In genomic region chr14:61037321-61038081, GRCm38 (mm10) we compare ENCODE assay signal across 7 mouse cellular contexts. TPM values are rescaled to one million over a fixed set of nuclear protein-coding genes. Genes with fewer than 3 reads are reported as not detected.
DNase-seq lines count a peak whose midpoint lies in the region; ATAC-seq and TF ChIP-seq lines count a peak whose summit lies in the region.

No protein-coding gene starts in this region.

- H3K4me1 ChIP-seq in embryonic facial prominence, embryonic 10.5 days: peaks cover 43% of the 10 kb centered on the region
- no peaks in the 10 kb centered on the region; the same call in 1 of the 2 replicates for H3K4me1 ChIP-seq in heart, adult 2 months (ENCODE audit: control insufficient read depth, insufficient read depth, low read length)
- no peaks in the 10 kb centered on the region for H3K4me1 ChIP-seq in kidney, embryonic 14.5 days (ENCODE audit: control insufficient read depth, insufficient read depth, low read length)
- H3K4me1 ChIP-seq in limb, embryonic 14.5 days (ENCODE audit: control insufficient read depth, insufficient read depth, low read length): peaks cover 3% of the 10 kb centered on the region; the same call in 1 of the 2 replicates

- DNase-seq in adrenal gland, adult 8-10 months: peak; percentile 44
- DNase-seq in embryonic facial prominence, embryonic 10.5 days (ENCODE audit: low spot score): peak; percentile 87
- peak; percentile 53 to 64 for DNase-seq in heart, adult 2 months
- DNase-seq in limb, embryonic 14.5 days (ENCODE audit: low spot score): peak; percentile 68
- peak; percentile 77 for DNase-seq in testis, postnatal 10 days (ENCODE audit: low spot score)

- peak overlapping the region; percentile 74 for H3K27ac ChIP-seq in embryonic facial prominence, embryonic 10.5 days (replicated peaks)
- no peak overlapping the region for H3K27ac ChIP-seq in heart, adult 2 months
- H3K27ac ChIP-seq in kidney, embryonic 14.5 days (ENCODE audit: low read depth, low read length): no peak overlapping the region
- no peak overlapping the region for H3K27ac ChIP-seq in limb, embryonic 14.5 days (replicated peaks; ENCODE audit: low read depth, low read length)

- TF ChIP-seq EP300 in heart, adult 2 months (IDR thresholded peaks at IDR 0.05; ENCODE audit: insufficient read depth, low read depth, low read length): no peak

- H3ac ChIP-seq in myocyte (ENCODE audit: control insufficient read depth, insufficient read length): no peak overlapping the region

- peak overlapping the region; percentile 96 for H3K4me2 ChIP-seq in kidney, embryonic 14.5 days (replicated peaks; ENCODE audit: low read depth, low read length)
- H3K4me2 ChIP-seq in limb, embryonic 14.5 days (replicated peaks; ENCODE audit: low read depth, low read length, severe bottlenecking): peak overlapping the region; percentile 98
- peak overlapping the region; percentile 45 for H3K4me2 ChIP-seq in myocyte (ENCODE audit: low read depth)

- H3K9me3 ChIP-seq in embryonic facial prominence, embryonic 10.5 days: no peaks in the 10 kb centered on the region
- no peaks in the 10 kb centered on the region for H3K9me3 ChIP-seq in kidney, embryonic 14.5 days (ENCODE audit: control insufficient read depth, low read length)
- no peaks in the 10 kb centered on the region for H3K9me3 ChIP-seq in limb, embryonic 14.5 days (ENCODE audit: control insufficient read depth, low read length)

- peak overlapping the region; percentile 65 for H3K4me3 ChIP-seq in embryonic facial prominence, embryonic 10.5 days
- H3K4me3 ChIP-seq in heart, adult 2 months: peak overlapping the region; percentile 55
- peak overlapping the region; percentile 55 for H3K4me3 ChIP-seq in kidney, embryonic 14.5 days (ENCODE audit: low read length)
- peak overlapping the region; percentile 59 for H3K4me3 ChIP-seq in limb, embryonic 14.5 days (replicated peaks; ENCODE audit: low read length)
- no peak overlapping the region for H3K4me3 ChIP-seq in myocyte

- intact Hi-C loops in heart, adult 2 months (cut with DNase I): no loop called here

- WGBS in embryonic facial prominence, embryonic 10.5 days: under 1% methylated on average over 40 of the region's 40 CpGs
- WGBS in heart, adult 2 months: under 1% methylated on average over 40 of the region's 40 CpGs
- under 1% methylated on average over 40 of the region's 40 CpGs for WGBS in kidney, embryonic 14.5 days
- 2% methylated on average over 33 of the region's 40 CpGs for WGBS in limb, embryonic 14.5 days

- peak overlapping the region; percentile 57 for H3K9ac ChIP-seq in heart, adult 2 months (ENCODE audit: low read depth, low read length)
- peak overlapping the region; percentile 56 for H3K9ac ChIP-seq in kidney, embryonic 14.5 days (ENCODE audit: low read depth, low read length)
- H3K9ac ChIP-seq in limb, embryonic 14.5 days (ENCODE audit: low read depth, low read length, severe bottlenecking): peak overlapping the region; percentile 59

- 0 out of 2 replicates have a peak, but pooled peaks have one; percentile 9 for TF ChIP-seq CTCF in heart, adult 2 months (IDR thresholded peaks at IDR 0.05)

- H3K27me3 ChIP-seq in embryonic facial prominence, embryonic 10.5 days (replicated peaks; ENCODE audit: low read depth, poor library complexity, severe bottlenecking): peaks cover 27% of the 10 kb centered on the region; the same call in 1 of the 2 replicates
- no peaks in the 10 kb centered on the region for H3K27me3 ChIP-seq in heart, adult 2 months (ENCODE audit: control insufficient read depth, insufficient read depth, low read length)
- no peaks in the 10 kb centered on the region for H3K27me3 ChIP-seq in kidney, embryonic 14.5 days (ENCODE audit: control insufficient read depth, insufficient read depth, low read length)
- H3K27me3 ChIP-seq in limb, embryonic 14.5 days (ENCODE audit: control insufficient read depth, insufficient read depth, low read length): no peaks in the 10 kb centered on the region
- H3K27me3 ChIP-seq in myocyte (ENCODE audit: control insufficient read depth, insufficient read depth, insufficient read length): peaks cover 20% of the 10 kb centered on the region

- no peaks in the 10 kb centered on the region for H3K79me2 ChIP-seq in heart, adult 2 months (replicated peaks; ENCODE audit: control insufficient read depth, insufficient read depth, low read length)
- H3K79me2 ChIP-seq in myocyte (ENCODE audit: control insufficient read depth, insufficient read depth): no peaks in the 10 kb centered on the region

- no peak for TF ChIP-seq POLR2A in heart, adult 2 months (IDR thresholded peaks at IDR 0.05; ENCODE audit: insufficient read depth, low read depth, low read length)
- TF ChIP-seq POLR2A in limb, embryonic 14.5 days (IDR thresholded peaks at IDR 0.05; ENCODE audit: borderline replicate concordance, extremely low read depth, insufficient read depth, insufficient read length): no peak
- no peak for TF ChIP-seq POLR2A in myocyte (IDR thresholded peaks at IDR 0.05; ENCODE audit: insufficient read length, low read depth)

- no peaks in the 10 kb centered on the region; the same call in 1 of the 2 replicates for H3K36me3 ChIP-seq in embryonic facial prominence, embryonic 10.5 days (replicated peaks)
- no peaks in the 10 kb centered on the region for H3K36me3 ChIP-seq in heart, adult 2 months (ENCODE audit: control insufficient read depth, insufficient read depth, low read length)
- no peaks in the 10 kb centered on the region for H3K36me3 ChIP-seq in kidney, embryonic 14.5 days (ENCODE audit: control insufficient read depth, insufficient read depth, low read length)
- H3K36me3 ChIP-seq in limb, embryonic 14.5 days (ENCODE audit: control insufficient read depth, insufficient read depth, low read length): no peaks in the 10 kb centered on the region
- no peaks in the 10 kb centered on the region for H3K36me3 ChIP-seq in myocyte (ENCODE audit: control insufficient read depth, insufficient read depth)

- ATAC-seq in kidney, embryonic 14.5 days (ENCODE audit: low FRiP score, low TSS enrichment): peak; percentile 94
- ATAC-seq in limb, embryonic 14.5 days (ENCODE audit: low FRiP score, low read depth): peak; percentile 87

TF ChIP-seq in myocyte, 11 proteins besides CTCF, POLR2A, EP300 and RAD21:
- TF ChIP-seq TCF12 (IDR thresholded peaks at IDR 0.05; ENCODE audit: insufficient read depth, poor library complexity, severe bottlenecking) (no peak), MAX (IDR thresholded peaks at IDR 0.05; ENCODE audit: low read depth) (no peak), USF1 (IDR thresholded peaks at IDR 0.05; ENCODE audit: low read depth) (no peak), REST (IDR thresholded peaks at IDR 0.05; ENCODE audit: insufficient read depth, insufficient read length) (no peak), TCF3 (IDR thresholded peaks at IDR 0.05; ENCODE audit: insufficient read length, low read depth) (no peak), POLR2AphosphoS2 (IDR thresholded peaks at IDR 0.05; ENCODE audit: insufficient read length, low read depth) (no peak), CEBPB (IDR thresholded peaks at IDR 0.05; ENCODE audit: insufficient read depth, poor library complexity, severe bottlenecking) (no peak), MYOD1 (IDR thresholded peaks at IDR 0.05; ENCODE audit: control insufficient read depth in 1 of 3, insufficient read length in 2 of 3, low read depth in 2 of 3) (no peak), SRF (IDR thresholded peaks at IDR 0.05; ENCODE audit: control insufficient read depth, insufficient read length, low read depth) (no peak), E2F4 (IDR thresholded peaks at IDR 0.05; ENCODE audit: insufficient read depth) (no peak), MYOG (IDR thresholded peaks at IDR 0.05; ENCODE audit: control insufficient read depth in 1 of 3, insufficient read depth in 1 of 3, insufficient read length in 2 of 3, low read depth in 2 of 3) (no peak)

RNA-seq across cellular contexts. Expression of gene Tnfrsf19, which starts 8.8 kb away (rescaled TPM):
- total RNA-seq in adrenal gland, adult 8-10 months (2022): 10 to 100 TPM; 43.0 to 81.1 (median 59.0) TPM
- polyA plus RNA-seq in embryonic facial prominence, embryonic 10.5 days (2016; fragmentation: Nextera tagmentation; extraction: Ambion mirVana): 37.2 and 41.4 TPM in 2 replicates
- 1 to 10 TPM; 2.2 to 4.3 TPM for total RNA-seq in heart, adult 2 months (2021)
- polyA plus RNA-seq in heart, adult 2 months (2012; rRNA removed): 3.7 and 4.7 TPM in 2 replicates
- polyA plus RNA-seq in kidney, embryonic 14.5 days (2014; fragmentation: Nextera tagmentation; extraction: Ambion mirVana): 19.7 and 23.2 TPM in 2 replicates
- 37.5 and 38.6 TPM in 2 replicates for polyA plus RNA-seq in limb, embryonic 14.5 days (2012; rRNA removed)
- polyA plus RNA-seq in limb, embryonic 14.5 days (2014; fragmentation: Nextera tagmentation; extraction: Ambion mirVana): 78.7 and 79.5 TPM in 2 replicates
- 0.80 TPM for polyA plus RNA-seq in myocyte (2012; fragmentation: generic; extraction: Trizol)

Comparison
In these comparisons a context has a peak if more than half of its experiments do, and no peak if none do; other contexts are left out.
1. H3K4me2 ChIP-seq: peak in every context shown above with its lines; median percentile 98 in limb, embryonic 14.5 days; 96 in kidney, embryonic 14.5 days; 45 in myocyte.